Mouse (Mus musculus) CH12.LX (cell line): Measurements from ENCODE around the gene Mien1.

Experiments
- CTCF ChIP-seq, 2 experiments: IDR thresholded peaks in 1 of 2; conservative IDR thresholded peaks in 1 of 2; 2 replicates each; pipeline ENCODE4 v1.5.1; 2011 to 2012; ENCODE audit warnings: low read depth in 2 of 2, low read length in 2 of 2, improper control_type of control experiment in 1 of 2, inconsistent platforms in 1 of 2, mild to moderate bottlenecking in 1 of 2, moderate library complexity in 1 of 2
- EP300 ChIP-seq: IDR thresholded peaks from 2 replicates; pipeline ENCODE4 v1.6.1; 2011; ENCODE audit warnings: low read length, improper control_type of control experiment
- ETS1 ChIP-seq: conservative IDR thresholded peaks from 2 replicates; pipeline ENCODE4 v1.6.1; 2012; ENCODE audit warnings: low read depth, mild to moderate bottlenecking, inconsistent platforms, low read length, improper control_type of control experiment, moderate library complexity
- MAFK ChIP-seq: IDR thresholded peaks from 2 replicates; pipeline ENCODE4 v1.6.1; 2011; ENCODE audit warnings: low read length, improper control_type of control experiment; ENCODE audit not compliant: insufficient replicate concordance
- MEF2A ChIP-seq: IDR thresholded peaks from 2 replicates; pipeline ENCODE4 v1.6.1; 2014; ENCODE audit warnings: low read depth, mild to moderate bottlenecking, inconsistent platforms, low read length, improper control_type of control experiment, borderline replicate concordance
- POLR2A ChIP-seq: IDR thresholded peaks from 2 replicates; pipeline ENCODE4 v1.6.1; 2011; ENCODE audit warnings: low read depth, mild to moderate bottlenecking, improper control_type of control experiment, low read length
- POLR2AphosphoS2 ChIP-seq: IDR thresholded peaks from 2 replicates; pipeline ENCODE4 v1.6.1; 2011; ENCODE audit warnings: low read depth, low read length, improper control_type of control experiment
- SIN3A ChIP-seq: IDR thresholded peaks from 2 replicates; pipeline ENCODE4 v1.6.1; 2012; ENCODE audit warnings: low read length, improper control_type of control experiment, inconsistent platforms
- TCF12 ChIP-seq: IDR thresholded peaks from 2 replicates; pipeline ENCODE4 v1.6.1; 2014; ENCODE audit warnings: low read depth, mild to moderate bottlenecking, inconsistent platforms, low read length, improper control_type of control experiment
- ZC3H11A ChIP-seq: IDR thresholded peaks from 2 replicates; pipeline ENCODE4 v1.6.1; 2012; ENCODE audit warnings: low read depth, mild to moderate bottlenecking, inconsistent platforms, low read length, improper control_type of control experiment
- ZNF384 ChIP-seq: IDR thresholded peaks from 2 replicates; pipeline ENCODE4 v1.6.1; 2012; ENCODE audit warnings: low read depth, low read length, improper control_type of control experiment, inconsistent platforms

- no peak for TF ChIP-seq POLR2AphosphoS2
- TF ChIP-seq SIN3A: no peak
- no peak for TF ChIP-seq MEF2A
- TF ChIP-seq ZC3H11A: no peak
- no peak for TF ChIP-seq CTCF (conservative IDR thresholded peaks at IDR 0.05 in 1 of 2, IDR thresholded peaks at IDR 0.05 in 1 of 2; ENCODE audit: low read depth in 2 of 2, low read length in 2 of 2)
- TF ChIP-seq EP300: 0 out of 2 replicates have a peak, but pooled peaks have one; percentile 13
- no peak for TF ChIP-seq POLR2A
- TF ChIP-seq MAFK: no peak
- TF ChIP-seq TCF12: 0 out of 2 replicates have a peak, but pooled peaks have one; percentile 24
- TF ChIP-seq ETS1: 0 out of 2 replicates have a peak, but pooled peaks have one; percentile 12
- TF ChIP-seq ZNF384: no peak
Observed at GRCm38 (mm10) chr11:98482067-98482466, 43.3 kb upstream of the Mien1 start.
